Mouse (Mus musculus) left cerebral cortex, adult 2 months (tissue): ENCODE results near the gene Tbc1d9b. TPM values are rescaled to one million over a fixed set of nuclear protein-coding genes. Genes with fewer than 3 reads are reported as not detected.

Experiments
- DNase-seq, 2 experiments: peaks; one replicate each; pipeline ENCODE4 v3.0.0; 2021 to 2022; ENCODE audit warnings: low spot score in 2 of 2, mixed read lengths in 1 of 2; ENCODE audit errors: extremely low spot score in 1 of 2
- H3K27ac ChIP-seq: fragments of 200-600 bp; 2 replicates; pipeline ENCODE4 v1.8.1; 2022
- H3K4me3 ChIP-seq: fragments of 200-600 bp; 2 replicates; pipeline ENCODE4 v1.8.1; 2022
- CTCF ChIP-seq: fragments of 200-600 bp; IDR thresholded peaks from 2 replicates; pipeline ENCODE4 v1.8.1; 2022; ENCODE audit warnings: antibody characterized with exemption, mild to moderate bottlenecking, moderate library complexity
- intact Hi-C: fragments of 180-260 bp; cut with DNase I; formaldehyde crosslinking; loops from one replicate; pipeline ENCODE4 v1.15.1; 2025
- total RNA-seq, 2 experiments: library from RNA; stranded (reverse); gene quantifications; 2 replicates each; pipeline ENCODE4 v1.2.3; 2021

Gene Tbc1d9b
- total RNA-seq, 2 experiments from 2014 or later = 118 to 124 TPM

GRCm38 (mm10) chr11:50216724-50217366 is 85.6 kb downstream of the Tbc1d9b start:
- TF ChIP-seq CTCF = no peak
- intact Hi-C loops = no loop called here
- no peak for DNase-seq
- Histone ChIP-seq H3K4me3 (no peak overlapping the region), H3K27ac (peak overlapping the region; percentile 16; the same call in 1 of the 2 replicates)

- H3K27ac ChIP-seq = no peak overlapping the region
- DNase-seq = no peak
- no peak overlapping the region for H3K4me3 ChIP-seq
- intact Hi-C loops = no loop called here
- no peak for TF ChIP-seq CTCF
Observed at GRCm38 (mm10) chr11:50217811-50218210, 86.6 kb downstream of the Tbc1d9b start.

- Histone ChIP-seq H3K4me3 (no peak overlapping the region), H3K27ac (no peak overlapping the region)
- DNase-seq = no peak
- intact Hi-C loops = no loop called here
- peak; percentile 25 for TF ChIP-seq CTCF
Observed at GRCm38 (mm10) chr11:50219833-50220232, 88.6 kb downstream of the Tbc1d9b start.

Other genes with a start within 250 kb of the Tbc1d9b start
- 10 to 100 TPM; 35.3 to 39.5 TPM for gene Rasgef1c, start 229.6 kb upstream of the Tbc1d9b start, total RNA-seq
- 10 to 100 TPM; 91.9 to 95.4 TPM for gene Rnf130, start 106.0 kb upstream of the Tbc1d9b start, total RNA-seq
- gene Mrnip, start 43.0 kb downstream of the Tbc1d9b start, total RNA-seq = 10 to 100 TPM; 13.3 to 14.2 TPM
- 100 to 1,000 TPM; 474 to 490 TPM for gene Sqstm1, start 79.4 kb downstream of the Tbc1d9b start, total RNA-seq
- 10 to 100 TPM; 63.1 to 67.0 TPM for gene Mgat4b, start 79.5 kb downstream of the Tbc1d9b start, total RNA-seq
- gene Ltc4s, start 107.2 kb downstream of the Tbc1d9b start, total RNA-seq = 1 to 10 TPM; 5.9 to 8.7 TPM
- 10 to 100 TPM; 11.1 to 11.5 TPM for gene Maml1, start 160.9 kb downstream of the Tbc1d9b start, total RNA-seq
- gene Canx, start 194.3 kb downstream of the Tbc1d9b start, total RNA-seq = 100 to 1,000 TPM; 387 to 418 TPM
- not detected for gene Cby3, start 223.1 kb downstream of the Tbc1d9b start, total RNA-seq
- 100 to 1,000 TPM; 272 to 274 TPM for gene Hnrnph1, start 245.6 kb downstream of the Tbc1d9b start, total RNA-seq